Mouse (Mus musculus): ENCODE measurements at regions not wholly inside any gene's neighbourhood (a gene's known extent, or its start where the extent isn't known, plus 50 kb on each side); places are given as distances from the start of the nearest gene placed in this dataset.

- no peak for TF ChIP-seq EP300 (IDR thresholded peaks at IDR 0.05)
- no peak for TF ChIP-seq CTCF (IDR thresholded peaks at IDR 0.05)
Measured at GRCm38 (mm10) chr9:52761257-52761656, 81.7 kb upstream of the AI593442 start.
